Mouse (Mus musculus) forebrain, embryonic 11.5 days (tissue): ENCODE results near the gene Mex3d. TPM values are rescaled to one million over a fixed set of nuclear protein-coding genes. Genes with fewer than 3 reads are reported as not detected.

ENCODE experiments used
- ATAC-seq: fragments of 200-750 bp; cut with Nextera tagmentation; replicated peaks from 2 replicates; pipeline ENCODE4 v1.8.0; 2017; ENCODE audit warnings: moderate TSS enrichment; ENCODE audit not compliant: low FRiP score
- DNase-seq: peaks from one replicate; pipeline ENCODE4 v3.0.0-alpha.2; 2017; ENCODE audit warnings: low spot score
- H3K27ac ChIP-seq: fragments of 300-500 bp; sonication (generic); 2 replicates; pipeline ENCODE4 v1.5.1; 2014; ENCODE audit warnings: low read depth, low read length
- H3K27me3 ChIP-seq: fragments of 300-500 bp; sonication (generic); 2 replicates; pipeline ENCODE4 v1.6.1; 2014; ENCODE audit warnings: mild to moderate bottlenecking, low read length, mixed read lengths; ENCODE audit not compliant: control insufficient read depth, insufficient read depth
- H3K36me3 ChIP-seq: fragments of 300-500 bp; sonication (generic); 2 replicates; pipeline ENCODE4 v1.6.1; 2014; ENCODE audit warnings: mild to moderate bottlenecking, low read length, moderate library complexity, mixed read lengths; ENCODE audit not compliant: control insufficient read depth, insufficient read depth
- H3K4me1 ChIP-seq: fragments of 300-500 bp; sonication (generic); replicated peaks from 2 replicates; pipeline ENCODE4 v1.6.1; 2014; ENCODE audit warnings: low read length, mixed read lengths; ENCODE audit not compliant: control insufficient read depth, insufficient read depth
- H3K4me2 ChIP-seq: fragments of 300-500 bp; sonication (generic); 2 replicates; pipeline ENCODE4 v1.6.1; 2014; ENCODE audit warnings: low read depth, mild to moderate bottlenecking, low read length, moderate library complexity, mixed read lengths; ENCODE audit not compliant: severe bottlenecking
- H3K4me3 ChIP-seq: fragments of 300-500 bp; sonication (generic); 2 replicates; pipeline ENCODE4 v1.5.1; 2014; ENCODE audit warnings: low read depth, low read length
- H3K9ac ChIP-seq: fragments of 300-500 bp; sonication (generic); 2 replicates; pipeline ENCODE4 v1.6.1; 2014; ENCODE audit warnings: low read length
- H3K9me3 ChIP-seq: fragments of 300-500 bp; sonication (generic); 2 replicates; pipeline ENCODE4 v1.6.1; 2016; ENCODE audit warnings: low read length, mixed read lengths; ENCODE audit not compliant: control insufficient read depth
- WGBS: fragments of 180-500 bp; shearing (Covaris S2); extraction: QIAGEN DNeasy Blood & Tissue Kit; methylation state at CpG from one replicate; pipeline ENCODE4 v1.1.7; 2014; 5-methylcytosine and 5-hydroxymethylcytosine counted together
- polyA plus RNA-seq: library from polyadenylated mRNA; unstranded; fragments of >200 nt; fragmentation: Nextera tagmentation; extraction: Ambion mirVana; gene quantifications from 2 replicates; pipeline ENCODE4 v1.2.1, GENCODE M21; 2014

Mex3d gene
- polyA plus RNA-seq, 1 experiment from 2014 or later, result 13.3 TPM

- WGBS, result 53% methylated on average over 8 of the region's 8 CpGs
- peaks cover 18% of the 10 kb centered on the region for H3K36me3 ChIP-seq
- DNase-seq (no peak), ATAC-seq (no peak)
- H3K9me3 ChIP-seq, result no peaks in the 10 kb centered on the region
- peak overlapping the region; percentile 98; the same call in 1 of the 2 replicates for H3K27ac ChIP-seq
- H3K9ac ChIP-seq, result peak overlapping the region; percentile 97
- no peaks in the 10 kb centered on the region for H3K27me3 ChIP-seq
- H3K4me1 ChIP-seq, result peaks cover 17% of the 10 kb centered on the region
- peak overlapping the region; percentile 79 for H3K4me3 ChIP-seq
- H3K4me2 ChIP-seq, result peak overlapping the region; percentile 64
These were observed 10.2 kb upstream of the Mex3d start for GRCm38 (mm10) chr10:80397524-80398173.

- H3K9me3 ChIP-seq, result no peaks in the 10 kb centered on the region
- peaks cover 25% of the 10 kb centered on the region for H3K36me3 ChIP-seq
- peak overlapping the region; percentile 97 for H3K9ac ChIP-seq
- peak overlapping the region; percentile 98; the same call in 1 of the 2 replicates for H3K27ac ChIP-seq
- no peaks in the 10 kb centered on the region for H3K27me3 ChIP-seq
- no peak for ATAC-seq
- H3K4me2 ChIP-seq, result peak overlapping the region; percentile 64; the same call in 1 of the 2 replicates
- DNase-seq, result no peak
- peak overlapping the region; percentile 79 for H3K4me3 ChIP-seq
- WGBS, result 91% methylated on average over 11 of the region's 11 CpGs
- H3K4me1 ChIP-seq, result peaks cover 17% of the 10 kb centered on the region
These were observed 9.5 kb upstream of the Mex3d start for GRCm38 (mm10) chr10:80396822-80397523.

- peaks cover 31% of the 10 kb centered on the region for H3K36me3 ChIP-seq
- no peaks in the 10 kb centered on the region for H3K9me3 ChIP-seq
- WGBS, result 97% methylated on average over 35 of the region's 35 CpGs
- peaks cover 11% of the 10 kb centered on the region for H3K4me1 ChIP-seq
- ATAC-seq (no peak), DNase-seq (no peak)
- H3K27me3 ChIP-seq, result no peaks in the 10 kb centered on the region
- no peak overlapping the region for H3K4me2 ChIP-seq
- H3K9ac ChIP-seq, result no peak overlapping the region
- no peak overlapping the region for H3K4me3 ChIP-seq
- no peak overlapping the region for H3K27ac ChIP-seq
These were observed 7.7 kb upstream of the Mex3d start for GRCm38 (mm10) chr10:80395025-80395627.

DNA sequence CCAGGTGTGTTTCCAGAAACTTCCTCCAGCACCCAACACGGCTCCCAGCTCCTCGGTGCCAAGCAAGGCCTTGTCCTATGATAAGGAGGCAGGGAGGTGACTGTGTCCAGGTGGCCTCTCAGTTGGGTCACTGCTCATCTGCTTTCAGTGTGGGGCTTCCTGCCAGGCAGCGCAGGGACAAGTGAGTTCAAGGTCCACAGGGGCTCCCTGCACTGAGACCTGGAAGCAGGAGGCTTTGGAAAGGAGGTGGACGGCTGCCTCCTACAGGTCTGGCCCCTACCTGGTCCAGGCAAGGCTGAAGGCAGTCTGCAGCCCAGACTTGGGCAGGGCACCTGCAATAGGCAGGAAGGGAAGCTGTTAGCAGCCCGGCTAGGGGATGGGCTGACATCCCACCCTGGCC lies 5.2 kb upstream of the Mex3d start:
- ATAC-seq, result no peak
- Histone ChIP-seq H3K36me3 (peaks cover 31% of the 10 kb centered on the region), H3K27me3 (no peaks in the 10 kb centered on the region), H3K9ac (no peak overlapping the region), H3K9me3 (no peaks in the 10 kb centered on the region), H3K27ac (no peak overlapping the region), H3K4me2 (no peak overlapping the region), H3K4me3 (no peak overlapping the region), H3K4me1 (peaks cover 16% of the 10 kb centered on the region)
- no peak for DNase-seq
- 87% methylated on average over 5 of the region's 5 CpGs for WGBS

DNA sequence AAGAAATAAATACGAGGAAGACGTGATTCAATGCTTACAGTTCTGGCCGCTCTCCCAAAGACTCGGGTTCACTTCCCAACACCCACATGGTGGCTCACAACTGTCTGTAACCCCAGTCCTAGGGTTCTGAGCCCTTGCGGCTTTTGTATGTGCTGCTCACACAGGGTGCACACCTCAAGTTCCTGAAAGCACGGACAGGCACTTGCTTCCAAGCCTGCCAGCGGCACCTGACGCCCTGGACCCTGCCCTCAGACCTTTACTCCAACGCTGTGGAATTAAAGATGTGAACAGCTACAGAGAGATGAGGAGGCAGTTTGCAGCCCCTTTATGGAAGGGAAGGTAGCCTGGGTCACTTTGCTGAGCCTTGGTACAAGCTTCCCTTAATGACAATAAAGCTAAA lies 3.2 kb upstream of the Mex3d start:
- ATAC-seq (no peak), DNase-seq (no peak)
- Histone ChIP-seq H3K4me3 (no peak overlapping the region), H3K27ac (no peak overlapping the region), H3K9me3 (no peaks in the 10 kb centered on the region), H3K4me2 (no peak overlapping the region), H3K9ac (no peak overlapping the region), H3K36me3 (peaks cover 31% of the 10 kb centered on the region), H3K27me3 (no peaks in the 10 kb centered on the region), H3K4me1 (peaks cover 9% of the 10 kb centered on the region; the same call in 1 of the 2 replicates)
- whole genome bisulfite sequencing, result 90% methylated on average over 9 of the region's 9 CpGs

DNA sequence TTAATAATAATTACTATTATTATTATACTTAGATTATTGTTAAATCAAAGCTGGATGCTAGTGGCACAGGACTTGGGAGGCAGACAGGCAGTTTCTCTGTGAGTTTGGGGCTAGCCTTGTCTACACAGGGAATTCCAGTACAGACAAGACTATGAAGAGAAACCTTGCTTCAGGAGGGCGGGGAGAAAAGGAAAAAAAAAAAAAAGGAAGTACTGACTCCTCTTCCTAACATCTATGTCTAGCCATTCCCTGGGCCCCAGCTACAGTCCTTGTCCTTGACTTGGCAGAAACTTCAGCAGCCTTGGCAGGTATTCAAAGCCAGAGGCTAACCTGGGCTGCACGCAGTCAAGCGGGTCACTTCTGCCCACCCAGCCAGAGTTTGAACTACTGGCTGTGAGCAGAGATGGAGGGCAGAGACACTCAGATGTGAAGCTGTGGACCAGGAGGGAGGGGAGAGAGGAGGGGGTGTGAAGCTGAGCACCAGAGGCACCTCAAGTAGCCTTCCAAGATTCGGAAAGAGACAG lies 1.8 kb upstream of the Mex3d start:
- H3K9me3 ChIP-seq, result no peaks in the 10 kb centered on the region
- no peak overlapping the region for H3K4me2 ChIP-seq
- ATAC-seq (no peak), DNase-seq (no peak)
- H3K27me3 ChIP-seq, result no peaks in the 10 kb centered on the region
- H3K27ac ChIP-seq, result no peak overlapping the region
- H3K9ac ChIP-seq, result no peak overlapping the region
- H3K36me3 ChIP-seq, result peaks cover 25% of the 10 kb centered on the region
- H3K4me3 ChIP-seq, result no peak overlapping the region
- WGBS, result 87% methylated on average over 4 of the region's 4 CpGs
- H3K4me1 ChIP-seq, result peaks cover 21% of the 10 kb centered on the region

GRCm38 (mm10) chr10:80388731-80389130 lies 1.3 kb upstream of the Mex3d start:
- WGBS, result 24% methylated on average over 2 of the region's 2 CpGs
- ATAC-seq (no peak), DNase-seq (no peak)
- peaks cover 20% of the 10 kb centered on the region for H3K36me3 ChIP-seq
- H3K27ac ChIP-seq, result no peak overlapping the region
- H3K9ac ChIP-seq, result no peak overlapping the region; the same call in 1 of the 2 replicates
- no peaks in the 10 kb centered on the region for H3K27me3 ChIP-seq
- H3K4me2 ChIP-seq, result no peak overlapping the region
- H3K9me3 ChIP-seq, result no peaks in the 10 kb centered on the region
- H3K4me1 ChIP-seq, result peaks cover 21% of the 10 kb centered on the region
- no peak overlapping the region for H3K4me3 ChIP-seq

- H3K4me2 ChIP-seq, result peak overlapping the region; percentile 80
- ATAC-seq (0 out of 2 replicates have a peak, but pooled peaks have one; percentile 0), DNase-seq (peak; percentile 77)
- H3K4me1 ChIP-seq, result peaks cover 22% of the 10 kb centered on the region
- H3K9ac ChIP-seq, result peak overlapping the region; percentile 77
- peaks cover 10% of the 10 kb centered on the region for H3K36me3 ChIP-seq
- H3K9me3 ChIP-seq, result no peaks in the 10 kb centered on the region
- peak overlapping the region; percentile 98 for H3K4me3 ChIP-seq
- WGBS, result under 1% methylated on average over 73 of the region's 94 CpGs
- no peaks in the 10 kb centered on the region for H3K27me3 ChIP-seq
- H3K27ac ChIP-seq, result peak overlapping the region; percentile 79
These were observed 556 bp downstream of the Mex3d start for GRCm38 (mm10) chr10:80386735-80387471.
